Mouse (Mus musculus): ENCODE data around the gene Nt5c. TPM values are rescaled to one million over a fixed set of nuclear protein-coding genes. Genes with fewer than 3 reads are reported as not detected.
"Not testable (repeated sequence)": the region's sequence is repeated elsewhere in the genome, so short reads cannot be mapped to it uniquely, and the experiment has no call there.

Nt5c gene
- polyA plus RNA-seq, 1 experiment from 2014 or later, result 174 TPM

DNA sequence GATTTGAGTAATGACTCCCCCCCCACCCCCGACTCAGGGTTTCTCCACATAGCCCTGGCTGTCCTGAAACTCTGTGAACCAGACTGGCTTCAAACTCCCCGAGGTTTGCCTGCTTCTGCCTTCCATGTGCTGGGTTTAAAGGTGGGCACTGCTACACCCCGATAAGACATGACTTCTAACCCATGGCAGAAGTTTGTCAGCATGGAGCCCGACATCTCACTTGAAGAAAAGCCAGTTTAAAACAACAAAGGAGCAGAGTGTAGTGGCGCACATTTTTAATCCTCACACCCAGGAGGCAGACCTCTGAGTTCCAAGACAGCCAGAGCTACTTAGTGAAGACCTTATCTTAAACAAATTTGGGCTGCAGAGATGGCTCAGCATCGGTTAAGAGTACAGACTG is 725 bp upstream of the Nt5c start:
- WGBS, result 30% methylated on average over 6 of the region's 6 CpGs
- Histone ChIP-seq H3K36me3 (ENCODE audit: control insufficient read depth, insufficient read depth, low read length) (peaks cover 6% of the 10 kb centered on the region), H3K9me3 (ENCODE audit: control insufficient read depth, low read length) (no peaks in the 10 kb centered on the region), H3K9ac (ENCODE audit: low read depth, low read length) (peak overlapping the region; percentile 79), H3K4me1 (ENCODE audit: control insufficient read depth, insufficient read depth, low read length) (peaks cover 16% of the 10 kb centered on the region), H3K27me3 (replicated peaks; ENCODE audit: control insufficient read depth, insufficient read depth, low read length) (no peaks in the 10 kb centered on the region), H3K4me2 (ENCODE audit: low read depth, low read length) (peak overlapping the region; percentile 81), H3K4me3 (ENCODE audit: low read length) (peak overlapping the region; percentile 66), H3K27ac (ENCODE audit: low read length) (peak overlapping the region; percentile 85)
- ATAC-seq, result no peak

DNA sequence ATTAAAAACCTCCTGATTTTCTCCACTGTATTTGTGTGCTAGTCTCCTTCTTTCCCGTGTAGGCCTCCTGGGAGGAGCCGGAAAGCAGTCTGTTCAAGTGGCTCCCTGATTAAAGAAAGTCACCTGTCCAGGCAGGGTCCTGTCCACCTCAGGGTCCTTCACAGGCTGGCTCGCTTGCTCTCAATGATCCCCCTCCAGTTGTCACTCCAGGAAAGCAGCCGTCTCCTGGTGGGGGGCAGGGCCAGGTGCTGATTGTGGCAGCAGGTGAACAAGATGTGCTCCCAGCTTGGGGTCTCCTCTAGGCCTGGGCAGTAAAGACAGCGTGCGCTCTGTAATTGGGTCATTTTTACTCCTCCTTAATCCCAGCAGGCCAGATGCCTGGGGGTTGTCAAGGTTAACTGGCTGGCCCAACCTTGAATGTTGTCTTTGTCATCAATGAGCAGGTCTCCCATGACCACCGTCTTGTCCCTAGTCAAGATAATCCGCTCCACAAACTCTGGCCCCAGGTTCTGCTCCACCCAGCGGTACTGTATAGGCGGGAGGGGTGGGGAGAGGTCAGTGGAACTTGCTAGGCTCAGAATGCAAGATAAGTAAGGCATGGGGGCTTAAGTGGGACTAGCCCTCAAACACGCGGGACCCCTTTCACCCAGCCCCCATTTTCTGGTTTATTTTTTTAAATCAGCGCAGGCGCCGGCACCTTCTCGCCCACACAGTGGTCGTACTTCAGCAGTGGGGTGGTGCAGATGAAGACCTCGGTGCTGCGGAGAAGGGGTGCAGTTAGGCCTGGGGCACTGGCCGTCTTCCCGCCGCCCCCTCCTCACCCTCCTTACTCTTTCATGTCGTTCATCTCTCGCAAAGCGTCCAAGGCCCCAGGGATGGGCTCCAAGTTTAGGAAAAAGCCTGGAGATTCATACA is 964 bp downstream of the Nt5c start:
- peaks cover 6% of the 10 kb centered on the region for H3K36me3 ChIP-seq (ENCODE audit: control insufficient read depth, insufficient read depth, low read length)
- peak overlapping the region; percentile 85 for H3K27ac ChIP-seq (ENCODE audit: low read length)
- WGBS, result 24% methylated on average over 25 of the region's 25 CpGs
- peak; percentile 45 for ATAC-seq
- H3K4me3 ChIP-seq (ENCODE audit: low read length), result peak overlapping the region; percentile 66
- H3K4me2 ChIP-seq (ENCODE audit: low read depth, low read length), result peak overlapping the region; percentile 81
- peak overlapping the region; percentile 79 for H3K9ac ChIP-seq (ENCODE audit: low read depth, low read length)
- H3K4me1 ChIP-seq (ENCODE audit: control insufficient read depth, insufficient read depth, low read length), result peaks cover 16% of the 10 kb centered on the region
- no peaks in the 10 kb centered on the region for H3K27me3 ChIP-seq (replicated peaks; ENCODE audit: control insufficient read depth, insufficient read depth, low read length)
- H3K9me3 ChIP-seq (ENCODE audit: control insufficient read depth, low read length), result no peaks in the 10 kb centered on the region

DNA sequence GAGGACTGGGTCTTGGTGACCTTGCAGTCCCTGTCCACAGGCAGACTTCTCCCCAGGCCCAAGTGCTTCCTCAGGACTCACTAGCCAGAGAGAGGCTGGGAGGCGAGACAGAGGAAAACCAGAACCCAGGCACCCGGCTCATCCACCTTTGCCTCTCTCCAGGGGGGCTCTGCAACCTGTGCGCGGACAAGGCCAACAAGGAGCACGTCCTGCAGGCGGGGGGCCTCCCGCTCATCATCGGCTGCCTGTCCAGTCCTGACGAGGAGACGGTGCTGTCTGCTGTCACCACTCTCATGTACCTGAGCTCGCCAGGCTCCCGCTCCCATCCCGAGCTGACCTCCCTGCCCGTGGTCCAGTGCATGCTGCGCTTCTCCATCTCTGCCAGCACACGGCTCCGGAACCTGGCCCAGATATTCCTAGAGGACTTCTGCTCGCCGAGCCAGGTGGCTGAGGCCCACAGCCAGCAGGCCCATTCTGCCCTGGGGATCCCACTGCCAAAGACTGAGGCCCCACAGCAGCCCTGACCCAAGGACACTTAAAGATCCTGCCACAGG is 3.0 kb downstream of the Nt5c start:
- H3K9ac ChIP-seq (ENCODE audit: low read depth, low read length), result no peak overlapping the region
- H3K4me1 ChIP-seq (ENCODE audit: control insufficient read depth, insufficient read depth, low read length), result peaks cover 16% of the 10 kb centered on the region
- H3K27ac ChIP-seq (ENCODE audit: low read length), result no peak overlapping the region
- H3K36me3 ChIP-seq (ENCODE audit: control insufficient read depth, insufficient read depth, low read length), result peaks cover 6% of the 10 kb centered on the region
- no peak for ATAC-seq
- no peak overlapping the region for H3K4me3 ChIP-seq (ENCODE audit: low read length)
- no peaks in the 10 kb centered on the region for H3K27me3 ChIP-seq (replicated peaks; ENCODE audit: control insufficient read depth, insufficient read depth, low read length)
- H3K9me3 ChIP-seq (ENCODE audit: control insufficient read depth, low read length), result no peaks in the 10 kb centered on the region
- no peak overlapping the region for H3K4me2 ChIP-seq (ENCODE audit: low read depth, low read length)
- WGBS, result 89% methylated on average over 19 of the region's 19 CpGs

DNA sequence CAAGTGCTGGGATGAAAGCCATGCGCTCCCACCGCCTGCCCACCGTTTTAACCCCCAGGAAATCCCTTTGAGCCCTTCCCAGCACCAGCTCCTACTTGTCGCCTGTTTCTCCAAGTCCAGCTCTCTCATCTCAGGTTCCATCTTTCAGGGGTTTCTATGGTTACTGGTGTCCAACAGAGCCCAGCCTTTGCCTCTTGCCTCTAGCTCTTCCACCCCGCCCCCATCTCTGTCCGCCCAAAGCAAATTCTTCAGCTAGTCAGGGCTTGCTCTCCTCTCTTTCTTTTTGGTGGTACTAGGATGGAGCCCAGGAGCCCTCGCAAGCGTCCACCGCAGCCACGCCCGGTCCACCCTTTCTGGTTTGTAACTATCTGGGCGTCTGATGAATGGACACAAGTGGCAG is 6.5 kb downstream of the Nt5c start:
- 69% methylated on average over 12 of the region's 12 CpGs for WGBS
- no peak overlapping the region for H3K27ac ChIP-seq (ENCODE audit: low read length)
- no peak overlapping the region for H3K9ac ChIP-seq (ENCODE audit: low read depth, low read length)
- H3K27me3 ChIP-seq (replicated peaks; ENCODE audit: control insufficient read depth, insufficient read depth, low read length), result no peaks in the 10 kb centered on the region
- H3K4me2 ChIP-seq (ENCODE audit: low read depth, low read length), result no peak overlapping the region
- peaks cover 2% of the 10 kb centered on the region; the same call in 1 of the 2 replicates for H3K4me1 ChIP-seq (ENCODE audit: control insufficient read depth, insufficient read depth, low read length)
- peaks cover 6% of the 10 kb centered on the region for H3K36me3 ChIP-seq (ENCODE audit: control insufficient read depth, insufficient read depth, low read length)
- H3K4me3 ChIP-seq (ENCODE audit: low read length), result no peak overlapping the region
- ATAC-seq, result no peak
- H3K9me3 ChIP-seq (ENCODE audit: control insufficient read depth, low read length), result no peaks in the 10 kb centered on the region

DNA sequence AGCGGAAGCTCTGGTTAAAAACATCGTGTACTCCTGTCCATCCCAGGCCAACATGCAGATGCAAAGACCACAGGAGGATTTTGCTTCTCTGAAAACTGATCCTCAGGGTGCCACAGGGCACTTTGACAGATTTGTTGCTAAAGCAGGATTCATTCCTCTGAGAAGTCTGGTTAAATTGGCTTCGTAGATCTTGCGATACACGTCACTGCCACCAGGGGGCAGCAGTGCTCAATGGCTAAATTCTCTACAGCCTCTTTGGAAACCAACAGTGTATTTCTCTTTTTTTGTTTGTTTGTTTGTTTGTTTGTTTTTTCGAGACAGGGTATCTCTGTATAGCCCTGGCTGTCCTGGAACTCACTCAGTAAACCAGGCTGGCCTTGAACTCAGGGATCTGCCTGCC is 7.9 kb downstream of the Nt5c start:
- no peak overlapping the region for H3K27ac ChIP-seq (ENCODE audit: low read length)
- no peaks in the 10 kb centered on the region; the same call in 1 of the 2 replicates for H3K36me3 ChIP-seq (ENCODE audit: control insufficient read depth, insufficient read depth, low read length)
- 16% methylated on average over 6 of the region's 6 CpGs for WGBS
- H3K9me3 ChIP-seq (ENCODE audit: control insufficient read depth, low read length), result no peaks in the 10 kb centered on the region
- H3K4me2 ChIP-seq (ENCODE audit: low read depth, low read length), result no peak overlapping the region
- H3K4me3 ChIP-seq (ENCODE audit: low read length), result no peak overlapping the region
- ATAC-seq, result no peak
- no peaks in the 10 kb centered on the region for H3K27me3 ChIP-seq (replicated peaks; ENCODE audit: control insufficient read depth, insufficient read depth, low read length)
- no peaks in the 10 kb centered on the region for H3K4me1 ChIP-seq (ENCODE audit: control insufficient read depth, insufficient read depth, low read length)
- H3K9ac ChIP-seq (ENCODE audit: low read depth, low read length), result no peak overlapping the region

DNA sequence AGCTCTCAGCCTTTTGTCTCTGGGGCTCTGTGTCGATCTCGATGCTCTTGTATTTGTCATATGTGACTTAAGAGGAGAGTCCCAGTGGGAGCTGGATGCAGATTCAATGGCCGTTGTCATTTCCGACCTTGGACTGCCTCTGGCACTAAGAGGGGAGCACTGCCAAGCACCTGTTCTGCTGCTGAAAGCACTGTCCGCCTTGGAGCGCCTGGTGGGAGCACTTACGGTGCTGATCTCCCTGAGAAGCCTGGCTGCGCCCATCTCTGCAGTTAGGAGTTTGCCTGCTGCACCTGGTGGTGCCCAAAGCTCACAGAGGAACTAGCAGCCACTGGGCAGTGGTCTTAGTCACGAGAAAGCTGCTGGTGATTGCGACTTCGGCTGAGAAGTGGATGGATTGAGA is 8.4 kb downstream of the Nt5c start:
- H3K4me3 ChIP-seq (ENCODE audit: low read length), result no peak overlapping the region
- H3K9me3 ChIP-seq (ENCODE audit: control insufficient read depth, low read length), result no peaks in the 10 kb centered on the region
- no peaks in the 10 kb centered on the region for H3K27me3 ChIP-seq (replicated peaks; ENCODE audit: control insufficient read depth, insufficient read depth, low read length)
- no peak for ATAC-seq
- 73% methylated on average over 11 of the region's 11 CpGs for WGBS
- no peaks in the 10 kb centered on the region for H3K4me1 ChIP-seq (ENCODE audit: control insufficient read depth, insufficient read depth, low read length)
- no peak overlapping the region for H3K27ac ChIP-seq (ENCODE audit: low read length)
- H3K4me2 ChIP-seq (ENCODE audit: low read depth, low read length), result no peak overlapping the region
- H3K36me3 ChIP-seq (ENCODE audit: control insufficient read depth, insufficient read depth, low read length), result no peaks in the 10 kb centered on the region
- H3K9ac ChIP-seq (ENCODE audit: low read depth, low read length), result no peak overlapping the region

DNA sequence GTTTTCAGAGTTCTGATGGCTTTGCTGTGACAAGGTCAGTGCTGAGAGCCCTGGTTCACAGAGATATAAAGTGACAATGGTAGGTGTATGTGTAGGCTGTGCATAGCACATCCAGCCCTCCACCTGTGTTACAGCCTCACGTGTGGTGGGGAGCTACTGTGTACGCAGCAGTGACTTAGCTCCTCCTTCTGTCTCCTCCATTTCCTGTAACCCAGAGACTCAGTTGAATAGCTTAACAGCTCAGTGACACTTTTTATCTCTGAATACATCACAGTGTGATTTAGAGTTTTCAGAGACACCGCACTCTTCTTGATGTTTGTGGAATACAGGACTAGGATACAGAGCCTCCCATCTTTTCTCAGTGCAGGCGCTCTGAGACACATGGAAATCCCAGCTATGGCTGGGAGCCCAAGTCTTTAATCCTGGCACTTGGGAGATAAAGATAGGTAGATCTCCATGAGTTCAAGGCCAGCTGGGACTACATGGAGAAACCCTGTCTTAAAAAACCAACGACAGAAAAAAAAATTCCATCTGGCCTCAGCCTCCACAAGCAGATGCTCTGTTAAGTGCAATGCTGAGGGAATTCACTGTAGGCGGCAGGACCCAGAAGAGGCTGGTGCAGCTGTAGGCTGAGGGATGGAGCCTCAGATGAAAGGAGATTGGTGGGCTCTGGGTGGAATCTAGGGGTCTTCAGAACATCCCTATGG is 10.0 kb downstream of the Nt5c start:
- Histone ChIP-seq H3K4me3 (ENCODE audit: low read length) (no peak overlapping the region), H3K9ac (ENCODE audit: low read depth, low read length) (no peak overlapping the region), H3K36me3 (ENCODE audit: control insufficient read depth, insufficient read depth, low read length) (no peaks in the 10 kb centered on the region), H3K27ac (ENCODE audit: low read length) (no peak overlapping the region), H3K4me2 (ENCODE audit: low read depth, low read length) (no peak overlapping the region), H3K4me1 (ENCODE audit: control insufficient read depth, insufficient read depth, low read length) (peaks cover 5% of the 10 kb centered on the region; the same call in 1 of the 2 replicates), H3K27me3 (replicated peaks; ENCODE audit: control insufficient read depth, insufficient read depth, low read length) (no peaks in the 10 kb centered on the region), H3K9me3 (ENCODE audit: control insufficient read depth, low read length) (no peaks in the 10 kb centered on the region)
- no peak for ATAC-seq
- WGBS, result 78% methylated on average over 6 of the region's 6 CpGs

DNA sequence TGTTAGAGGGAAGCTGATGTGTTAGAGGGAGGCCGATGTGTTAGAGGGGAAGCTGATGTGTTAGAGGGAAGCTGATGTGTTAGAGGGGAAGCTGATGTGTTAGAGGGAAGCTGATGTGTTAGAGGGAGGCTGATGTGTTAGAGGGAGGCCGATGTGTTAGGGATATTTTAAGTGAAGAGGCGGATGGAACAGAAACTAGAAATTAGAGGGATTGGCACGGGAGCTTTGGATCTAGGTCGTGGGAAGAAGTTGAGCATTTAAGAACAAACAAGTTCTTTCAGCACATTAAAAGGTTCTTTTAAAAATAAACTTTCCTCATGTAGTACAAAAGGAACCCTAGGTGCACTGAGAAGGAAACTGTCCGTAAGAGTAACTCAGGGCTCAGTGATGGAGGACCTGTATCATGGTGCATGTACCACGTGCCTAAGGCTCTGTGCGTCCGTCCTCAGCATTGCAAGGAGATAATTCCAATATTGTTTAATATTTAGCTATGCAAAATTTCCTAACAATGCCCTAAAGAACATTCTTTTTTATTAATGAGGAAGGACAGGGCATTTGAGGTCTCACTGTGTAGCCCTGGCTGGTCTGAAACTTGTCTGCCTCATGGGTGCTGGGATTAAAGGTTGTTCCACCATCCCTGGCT is 13.2 kb downstream of the Nt5c start:
- H3K4me3 ChIP-seq (ENCODE audit: low read length), result no peak overlapping the region
- H3K36me3 ChIP-seq (ENCODE audit: control insufficient read depth, insufficient read depth, low read length), result no peaks in the 10 kb centered on the region
- H3K27me3 ChIP-seq (replicated peaks; ENCODE audit: control insufficient read depth, insufficient read depth, low read length), result no peaks in the 10 kb centered on the region
- H3K27ac ChIP-seq (ENCODE audit: low read length), result no peak overlapping the region
- no peak overlapping the region for H3K4me2 ChIP-seq (ENCODE audit: low read depth, low read length)
- ATAC-seq, result no peak
- WGBS, result 84% methylated on average over 9 of the region's 9 CpGs
- H3K4me1 ChIP-seq (ENCODE audit: control insufficient read depth, insufficient read depth, low read length), result peaks cover 24% of the 10 kb centered on the region
- H3K9ac ChIP-seq (ENCODE audit: low read depth, low read length), result no peak overlapping the region
- no peaks in the 10 kb centered on the region for H3K9me3 ChIP-seq (ENCODE audit: control insufficient read depth, low read length)

DNA sequence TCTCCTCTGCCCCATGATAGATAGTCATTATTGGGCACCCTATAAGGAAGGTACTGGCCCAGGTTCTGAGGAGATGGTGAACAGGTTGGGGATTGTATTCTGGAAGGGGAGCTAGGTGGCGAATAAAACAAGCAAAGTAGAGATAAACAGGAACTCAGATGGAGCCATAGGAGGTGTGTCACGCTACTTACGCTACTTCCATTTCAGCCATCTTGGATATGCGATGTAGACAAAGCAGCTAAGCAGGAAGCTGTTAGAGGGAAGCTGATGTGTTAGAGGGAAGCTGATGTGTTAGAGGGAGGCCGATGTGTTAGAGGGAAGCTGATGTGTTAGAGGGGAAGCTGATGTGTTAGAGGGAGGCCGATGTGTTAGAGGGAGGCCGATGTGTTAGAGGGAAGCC is 14.3 kb downstream of the Nt5c start:
- peaks cover 24% of the 10 kb centered on the region for H3K4me1 ChIP-seq (ENCODE audit: control insufficient read depth, insufficient read depth, low read length)
- H3K4me2 ChIP-seq (ENCODE audit: low read depth, low read length); H3K9me3 ChIP-seq (ENCODE audit: control insufficient read depth, low read length); H3K27me3 ChIP-seq (replicated peaks; ENCODE audit: control insufficient read depth, insufficient read depth, low read length); H3K36me3 ChIP-seq (ENCODE audit: control insufficient read depth, insufficient read depth, low read length); H3K4me3 ChIP-seq (ENCODE audit: low read length); ATAC-seq; H3K27ac ChIP-seq (ENCODE audit: low read length): not testable (repeated sequence)
- WGBS, result 80% methylated on average over 7 of the region's 7 CpGs
- H3K9ac ChIP-seq (ENCODE audit: low read depth, low read length), result 0 out of 2 replicates have a peak overlapping the region, but pooled peaks have one; percentile 7

Measured in intestine, embryonic 16.5 days (tissue).